Mouse (Mus musculus) kidney, adult 2 months (tissue): ENCODE results near the gene Gpr62. TPM values are rescaled to one million over a fixed set of nuclear protein-coding genes. Genes with fewer than 3 reads are reported as not detected.

Source experiments
- DNase-seq: peaks from one replicate; pipeline ENCODE4 v3.0.0; 2021
- H3K27ac ChIP-seq: fragments of 200-500 bp; 2 replicates; pipeline ENCODE4 v1.5.1; 2012; ENCODE audit warnings: low read depth, low read length, control low read depth, inconsistent platforms; ENCODE audit not compliant: insufficient read depth
- H3K27me3 ChIP-seq: fragments of 200-500 bp; replicated peaks from 2 replicates; pipeline ENCODE4 v1.6.1; 2012; ENCODE audit warnings: mild to moderate bottlenecking, moderate library complexity, low read length, inconsistent platforms; ENCODE audit not compliant: control insufficient read depth, insufficient read depth
- H3K36me3 ChIP-seq: fragments of 200-500 bp; 2 replicates; pipeline ENCODE4 v1.6.1; 2012; ENCODE audit warnings: mild to moderate bottlenecking, moderate library complexity, low read length, inconsistent platforms; ENCODE audit not compliant: control insufficient read depth, insufficient read depth
- H3K4me1 ChIP-seq: fragments of 200-500 bp; 2 replicates; pipeline ENCODE4 v1.6.1; 2011; ENCODE audit warnings: low read length; ENCODE audit not compliant: control insufficient read depth, insufficient read depth
- H3K4me3 ChIP-seq: fragments of 200-500 bp; 2 replicates; pipeline ENCODE4 v1.5.1; 2011; ENCODE audit warnings: mild to moderate bottlenecking, low read depth, low read length, control low read depth; ENCODE audit not compliant: insufficient read depth
- CTCF ChIP-seq: fragments of 200-500 bp; conservative IDR thresholded peaks from 2 replicates; pipeline ENCODE4 v1.5.1; 2011; ENCODE audit warnings: low read depth, mild to moderate bottlenecking, control low read depth, low read length, moderate library complexity, mixed read lengths; ENCODE audit not compliant: insufficient read depth, insufficient read length
- POLR2A ChIP-seq: fragments of 200-500 bp; IDR thresholded peaks from one replicate; pipeline ENCODE4 v1.6.1; 2011; ENCODE audit warnings: low read depth, low read length, control low read depth
- WGBS: fragments of 180-500 bp; shearing (Covaris S2); methylation state at CpG from one replicate; pipeline ENCODE4 v1.1.7; 2018; 5-methylcytosine and 5-hydroxymethylcytosine counted together
- polyA plus RNA-seq: library from polyadenylated mRNA; depleted of rRNA; stranded (reverse); fragments of >200 nt; gene quantifications from 2 replicates; pipeline ENCODE4 v1.2.3, GENCODE M21; 2012

Gene Gpr62
- polyA plus RNA-seq, 1 experiment = not detected

DNA sequence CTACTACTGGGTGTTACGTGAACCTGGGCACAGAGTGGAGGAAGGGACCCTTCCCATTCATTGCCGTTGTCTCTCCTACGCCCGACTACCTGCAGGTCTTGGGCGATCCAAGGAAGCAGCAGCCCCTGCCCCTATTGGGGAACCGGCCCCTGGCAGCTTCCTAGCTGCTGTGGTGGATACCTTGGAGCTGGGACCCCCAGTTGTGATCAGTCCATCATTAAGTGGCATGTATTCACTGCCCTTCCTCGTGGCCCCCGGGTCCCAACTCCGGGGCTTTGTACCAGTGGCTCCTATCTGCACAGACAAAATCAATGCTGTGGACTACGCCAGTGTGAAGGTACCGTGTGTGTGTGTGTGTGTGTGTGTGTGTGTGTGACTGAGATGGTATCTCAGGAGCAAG, 14.4 kb downstream of the Gpr62 start:
- DNase-seq = no peak
- 68% methylated on average over 11 of the region's 11 CpGs for WGBS

DNA sequence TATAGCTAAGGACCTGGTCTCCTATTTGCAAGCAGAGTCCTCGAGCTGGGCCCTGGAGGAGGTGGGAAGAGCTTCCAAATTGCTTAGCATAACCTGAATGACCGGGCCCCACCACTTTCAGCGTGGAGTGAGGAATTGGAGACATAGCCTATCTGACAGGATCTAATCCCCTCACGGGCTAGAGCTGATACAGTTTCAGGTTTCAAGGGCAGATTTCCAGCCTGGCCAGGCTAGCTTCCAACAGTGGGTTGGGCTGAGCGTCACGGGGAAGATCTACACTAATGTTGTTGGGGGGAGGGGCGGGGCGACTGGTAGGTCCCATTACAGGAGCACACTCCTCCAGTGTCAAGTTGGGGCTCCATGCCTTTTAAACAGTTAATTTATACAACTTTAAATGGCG, 15.1 kb downstream of the Gpr62 start:
- 20% methylated on average over 9 of the region's 9 CpGs for WGBS
- peak overlapping the region; percentile 97 for H3K27ac ChIP-seq
- H3K4me1 ChIP-seq = peaks cover 29% of the 10 kb centered on the region
- H3K36me3 ChIP-seq = no peaks in the 10 kb centered on the region
- TF ChIP-seq CTCF (no peak), POLR2A (no peak)
- peak overlapping the region; percentile 82 for H3K4me3 ChIP-seq
- H3K27me3 ChIP-seq = no peaks in the 10 kb centered on the region
- DNase-seq = peak; percentile 93

More for the DNA sequence above, 14.4 kb downstream of the Gpr62 start:
- no peak overlapping the region for H3K27ac ChIP-seq
- no peaks in the 10 kb centered on the region for H3K27me3 ChIP-seq
- TF ChIP-seq POLR2A = no peak
- TF ChIP-seq CTCF = no peak
- H3K4me1 ChIP-seq = peaks cover 27% of the 10 kb centered on the region
- no peak overlapping the region for H3K4me3 ChIP-seq
- no peaks in the 10 kb centered on the region for H3K36me3 ChIP-seq

DNA sequence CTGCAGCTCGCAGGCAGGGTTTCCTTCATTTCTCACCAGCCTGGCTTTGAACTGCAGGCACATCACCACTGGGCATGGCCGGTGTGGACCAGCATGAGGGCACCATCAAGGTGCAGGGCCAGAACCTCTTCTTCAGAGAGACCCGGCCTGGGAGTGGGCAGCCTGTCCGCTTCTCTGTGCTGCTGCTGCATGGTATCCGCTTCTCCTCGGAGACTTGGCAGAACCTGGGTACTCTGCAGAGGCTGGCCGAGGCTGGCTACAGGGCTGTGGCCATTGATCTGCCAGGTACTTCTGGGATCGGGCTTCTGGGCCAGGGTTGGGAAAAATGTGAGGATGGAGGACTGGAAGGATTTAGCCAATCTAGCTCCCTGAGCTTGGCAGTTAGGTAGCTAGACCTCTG, 15.8 kb downstream of the Gpr62 start:
- peak overlapping the region; percentile 82 for H3K4me3 ChIP-seq
- H3K27ac ChIP-seq = peak overlapping the region; percentile 97
- no peaks in the 10 kb centered on the region for H3K27me3 ChIP-seq
- peaks cover 36% of the 10 kb centered on the region for H3K4me1 ChIP-seq
- TF ChIP-seq CTCF (no peak), POLR2A (no peak)
- H3K36me3 ChIP-seq = no peaks in the 10 kb centered on the region
- DNase-seq = no peak
- WGBS = 59% methylated on average over 8 of the region's 8 CpGs

DNA sequence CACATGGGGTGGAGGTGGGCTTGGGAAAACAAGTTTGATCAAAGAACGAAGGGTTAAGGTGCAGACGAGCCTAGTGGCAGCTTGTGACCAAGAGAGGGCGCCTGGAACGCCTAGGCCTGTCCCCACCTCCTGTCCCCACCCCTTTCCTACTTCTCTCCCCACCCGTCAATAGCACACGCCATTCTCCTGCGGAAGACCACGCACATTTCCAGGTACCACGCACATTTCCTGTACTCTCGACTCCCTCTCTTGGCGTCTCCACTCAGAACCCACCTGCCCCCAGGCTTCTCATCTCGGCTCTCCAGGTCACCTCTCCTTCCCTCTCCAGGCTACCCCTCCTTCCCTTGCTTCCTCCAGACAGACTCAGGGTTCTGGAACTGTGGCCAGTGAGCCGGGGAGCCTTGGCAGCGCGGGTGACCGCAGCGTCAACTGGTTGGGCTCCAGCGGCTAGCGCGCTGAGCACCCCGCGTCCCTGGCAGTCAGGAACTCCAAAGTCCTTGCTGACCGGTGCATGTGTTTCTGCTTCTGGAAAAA, 17.2 kb downstream of the Gpr62 start:
- peak; percentile 85 for TF ChIP-seq POLR2A
- TF ChIP-seq CTCF = peak; percentile 80
- Histone ChIP-seq H3K36me3 (no peaks in the 10 kb centered on the region), H3K27me3 (no peaks in the 10 kb centered on the region), H3K27ac (peak overlapping the region; percentile 97), H3K4me1 (peaks cover 30% of the 10 kb centered on the region), H3K4me3 (peak overlapping the region; percentile 82)
- WGBS = under 1% methylated on average over 23 of the region's 23 CpGs
- DNase-seq = peak; percentile 89

DNA sequence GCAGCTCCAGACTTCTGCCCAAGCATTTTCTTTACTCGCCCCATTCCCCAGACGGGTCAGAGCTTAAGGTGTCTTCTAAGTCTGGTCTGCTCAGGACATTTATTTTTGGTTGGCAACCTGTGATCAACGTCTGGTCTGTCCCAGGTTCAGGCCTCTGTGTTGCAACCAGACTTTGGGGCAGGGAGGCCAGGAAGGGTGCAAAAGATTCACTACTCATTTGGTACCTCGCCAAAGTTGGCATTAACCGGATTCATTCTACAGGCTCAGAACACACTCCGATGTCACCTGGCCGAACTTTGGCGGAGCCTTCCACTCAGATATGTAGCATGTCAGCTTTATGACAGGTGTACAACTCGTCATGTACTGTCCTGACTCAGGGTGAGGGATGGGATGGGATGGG, 17.8 kb downstream of the Gpr62 start:
- Histone ChIP-seq H3K4me3 (peak overlapping the region; percentile 82), H3K27ac (peak overlapping the region; percentile 87), H3K27me3 (no peaks in the 10 kb centered on the region), H3K36me3 (no peaks in the 10 kb centered on the region), H3K4me1 (peaks cover 30% of the 10 kb centered on the region)
- WGBS = 22% methylated on average over 9 of the region's 9 CpGs
- TF ChIP-seq CTCF (no peak), POLR2A (no peak)
- peak; percentile 63 for DNase-seq

DNA sequence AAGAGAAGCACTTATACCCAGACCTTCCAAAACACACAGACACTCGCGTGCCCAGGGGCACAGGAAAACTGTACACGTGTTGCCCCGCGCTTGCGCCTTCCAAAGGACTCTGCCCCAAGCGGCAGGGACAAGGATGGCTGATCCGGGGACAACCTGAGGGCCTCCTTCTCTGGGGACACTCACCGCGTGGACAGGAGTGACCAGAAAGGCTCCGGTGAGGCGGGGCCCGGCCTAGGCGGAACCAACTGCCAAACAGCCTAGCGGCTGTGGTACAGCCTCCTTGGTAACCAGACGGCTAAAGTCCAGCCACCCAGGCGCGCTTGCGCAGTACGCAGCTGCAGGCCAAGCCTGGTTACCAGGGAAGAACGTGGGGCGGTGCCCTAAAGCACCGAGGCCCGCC, 18.4 kb downstream of the Gpr62 start, which contains the start of the genes Abhd14b and Abhd14a:
TSS of gene Abhd14b (plus strand) at position 112 of the 400 bp plus-strand sequence.
TSS of gene Abhd14a (minus strand) at position 331 of the 400 bp plus-strand sequence.
- H3K4me1 ChIP-seq = peaks cover 27% of the 10 kb centered on the region
- DNase-seq = peak; percentile 99
- H3K27me3 ChIP-seq = no peaks in the 10 kb centered on the region
- TF ChIP-seq POLR2A (peak; percentile 37), CTCF (peak; percentile 56)
- under 1% methylated on average over 24 of the region's 24 CpGs for WGBS
- no peaks in the 10 kb centered on the region for H3K36me3 ChIP-seq
- peak within 1 kb of the TSS; percentile 97 for H3K27ac ChIP-seq
- H3K4me3 ChIP-seq = peak within 1 kb of the TSS; percentile 82

DNA sequence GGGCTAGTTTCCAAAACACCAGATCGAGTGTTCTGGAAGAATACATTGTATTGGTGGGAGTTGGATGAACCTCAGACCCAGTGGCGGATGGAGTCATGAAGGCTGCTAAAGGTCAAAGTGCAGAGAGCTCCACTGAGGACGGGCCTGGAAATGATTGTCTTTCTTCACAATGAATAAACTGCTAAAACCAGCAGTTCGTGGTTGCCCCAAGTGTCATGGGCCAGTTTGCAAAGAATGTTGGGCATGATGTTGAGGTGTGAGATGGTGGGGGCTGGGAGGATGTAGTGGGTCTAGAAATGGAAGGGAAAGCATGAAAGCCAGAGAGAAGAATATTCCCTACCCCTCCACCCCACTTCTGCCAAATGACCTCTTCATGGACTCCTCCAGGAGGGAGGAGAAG, 20.9 kb downstream of the Gpr62 start:
- H3K4me1 ChIP-seq = peaks cover 19% of the 10 kb centered on the region
- WGBS = 58% methylated on average over 4 of the region's 4 CpGs
- no peak overlapping the region for H3K4me3 ChIP-seq
- TF ChIP-seq POLR2A (no peak), CTCF (no peak)
- no peaks in the 10 kb centered on the region for H3K27me3 ChIP-seq
- DNase-seq = peak; percentile 87
- no peaks in the 10 kb centered on the region for H3K36me3 ChIP-seq
- peak overlapping the region; percentile 75 for H3K27ac ChIP-seq

DNA sequence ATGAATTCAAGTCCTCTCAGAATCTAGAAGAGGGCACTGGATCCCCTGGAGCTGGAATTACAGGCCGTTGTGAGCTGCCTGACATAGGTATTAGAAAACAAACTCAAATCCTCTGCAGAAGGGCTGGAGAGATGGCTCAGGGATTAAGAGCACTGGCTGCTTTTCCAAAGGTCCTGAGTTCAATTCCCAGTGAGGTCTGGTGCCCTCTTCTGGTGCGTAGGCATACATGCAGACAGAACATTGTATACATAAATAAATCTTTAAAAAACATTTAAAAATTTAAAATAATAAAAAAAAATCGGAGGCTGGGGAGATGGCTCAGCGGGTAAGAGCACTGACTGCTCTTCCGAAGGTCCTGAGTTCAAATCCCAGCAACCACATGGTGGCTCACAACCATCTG, 23.1 kb downstream of the Gpr62 start:
- DNase-seq = no peak
- no peak overlapping the region for H3K4me3 ChIP-seq
- peaks cover 18% of the 10 kb centered on the region; the same call in 1 of the 2 replicates for H3K4me1 ChIP-seq
- no peaks in the 10 kb centered on the region for H3K36me3 ChIP-seq
- H3K27ac ChIP-seq = no peak overlapping the region
- H3K27me3 ChIP-seq = no peaks in the 10 kb centered on the region
- 84% methylated on average over 5 of the region's 5 CpGs for WGBS
- 0 out of 2 replicates have a peak, but pooled peaks have one; percentile 22 for TF ChIP-seq CTCF
- TF ChIP-seq POLR2A = no peak
